Mouse (Mus musculus): ENCODE measurements around the gene Dennd6a. TPM values are rescaled to one million over a fixed set of nuclear protein-coding genes. Genes with fewer than 3 reads are reported as not detected.

Dennd6a gene
- total RNA-seq, 2 experiments from 2014 or later: 31.2 to 39.6 TPM

Small RNA genes within 50 kb of the gene (microRNA-seq; reads per million reads assigned to microRNA genes)
- not detected for gene Mir7672

Other genes with a start within 250 kb of the Dennd6a start
- 10 to 100 TPM; 76.2 to 84.7 TPM for gene Slmap, start 38.9 kb upstream of the Dennd6a start, total RNA-seq (2021)
- gene Arf4, start 64.2 kb downstream of the Dennd6a start, total RNA-seq (2021): 100 to 1,000 TPM; 196 to 225 TPM
- gene Pde12, start 96.0 kb downstream of the Dennd6a start, total RNA-seq (2021): 10 to 100 TPM; 10.6 to 12.5 TPM
- under 1 TPM in 1 of 2 experiments, not detected in 1; 0.03 TPM for gene Dnah12, start 119.4 kb downstream of the Dennd6a start, total RNA-seq (2021)

Measured in adrenal gland, postnatal 36 days (tissue).